Mouse (Mus musculus): Measurements from ENCODE around the gene Pax5.

DNA sequence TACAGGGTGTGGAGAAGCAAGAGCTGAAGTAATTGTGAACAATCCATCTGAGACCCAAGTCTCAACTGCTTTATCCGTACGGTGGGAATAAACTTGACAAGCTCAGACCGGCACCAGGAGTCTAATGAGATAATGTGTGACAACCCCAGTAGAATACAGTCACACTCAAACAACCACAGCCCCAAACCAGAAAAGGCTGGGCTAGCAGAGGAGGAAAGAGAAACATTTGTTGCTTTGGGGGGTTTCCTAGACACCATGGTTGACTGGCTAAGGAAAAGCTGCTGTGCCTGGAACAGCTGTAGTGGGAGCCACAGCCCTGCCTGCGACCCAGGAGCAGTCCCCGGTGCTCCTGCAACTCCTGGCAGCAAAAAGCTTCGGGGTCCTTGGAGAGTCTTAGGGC, 219.4 kb downstream of the Pax5 start:
- TF ChIP-seq POLR2A (IDR thresholded peaks at IDR 0.05; ENCODE audit: borderline replicate concordance, low read depth, low read length): no peak
- no peak for TF ChIP-seq CTCF (IDR thresholded peaks at IDR 0.05; ENCODE audit: low read depth, low read length)
